Mouse (Mus musculus) hindbrain, embryonic 16.5 days (tissue): Measurements from ENCODE around the gene Zfp871. TPM values are rescaled to one million over a fixed set of nuclear protein-coding genes. Genes with fewer than 3 reads are reported as not detected.

Experiments used
- ATAC-seq: fragments of 200-750 bp; cut with Nextera tagmentation; 2 replicates; pipeline ENCODE4 v1.8.0; 2017; ENCODE audit warnings: moderate TSS enrichment, moderate library complexity
- H3K27ac ChIP-seq: fragments of 300-500 bp; sonication (generic); 2 replicates; pipeline ENCODE4 v1.5.1; 2014; ENCODE audit warnings: low read depth, mild to moderate bottlenecking, control low read depth, low read length, moderate library complexity
- H3K27me3 ChIP-seq: fragments of 300-500 bp; sonication (generic); replicated peaks from 2 replicates; pipeline ENCODE4 v1.6.1; 2014; ENCODE audit warnings: low read length; ENCODE audit not compliant: control insufficient read depth, insufficient read depth
- H3K36me3 ChIP-seq: fragments of 300-500 bp; sonication (generic); 2 replicates; pipeline ENCODE4 v1.6.1; 2014; ENCODE audit warnings: mild to moderate bottlenecking, low read length, moderate library complexity, mixed read lengths; ENCODE audit not compliant: control insufficient read depth, insufficient read depth
- H3K4me1 ChIP-seq: fragments of 300-500 bp; sonication (generic); 2 replicates; pipeline ENCODE4 v1.6.1; 2014; ENCODE audit warnings: low read depth, low read length; ENCODE audit not compliant: control insufficient read depth, insufficient read depth
- H3K4me2 ChIP-seq: fragments of 300-500 bp; sonication (generic); 2 replicates; pipeline ENCODE4 v1.6.1; 2014; ENCODE audit warnings: mild to moderate bottlenecking, low read length, control low read depth, moderate library complexity
- H3K4me3 ChIP-seq: fragments of 300-500 bp; sonication (generic); 2 replicates; pipeline ENCODE4 v1.5.1; 2014; ENCODE audit warnings: mild to moderate bottlenecking, low read length, control low read depth, moderate library complexity
- H3K9ac ChIP-seq: fragments of 300-500 bp; sonication (generic); 2 replicates; pipeline ENCODE4 v1.6.1; 2014; ENCODE audit warnings: low read depth, mild to moderate bottlenecking, control low read depth, low read length, moderate library complexity
- H3K9me3 ChIP-seq: fragments of 300-500 bp; sonication (generic); 2 replicates; pipeline ENCODE4 v1.6.1; 2014; ENCODE audit warnings: mild to moderate bottlenecking, low read length, moderate library complexity; ENCODE audit not compliant: control insufficient read depth
- WGBS: fragments of 180-500 bp; shearing (Covaris S2); extraction: QIAGEN DNeasy Blood & Tissue Kit; methylation state at CpG from one replicate; pipeline ENCODE4 v1.1.7; 2014; 5-methylcytosine and 5-hydroxymethylcytosine counted together
- polyA plus RNA-seq: library from polyadenylated mRNA; unstranded; fragments of >200 nt; fragmentation: Nextera tagmentation; extraction: Ambion mirVana; gene quantifications from 2 replicates; pipeline ENCODE4 v1.2.1, GENCODE M21; 2015

Zfp871 gene
- 35.9 and 41.2 TPM in 2 replicates for polyA plus RNA-seq

DNA sequence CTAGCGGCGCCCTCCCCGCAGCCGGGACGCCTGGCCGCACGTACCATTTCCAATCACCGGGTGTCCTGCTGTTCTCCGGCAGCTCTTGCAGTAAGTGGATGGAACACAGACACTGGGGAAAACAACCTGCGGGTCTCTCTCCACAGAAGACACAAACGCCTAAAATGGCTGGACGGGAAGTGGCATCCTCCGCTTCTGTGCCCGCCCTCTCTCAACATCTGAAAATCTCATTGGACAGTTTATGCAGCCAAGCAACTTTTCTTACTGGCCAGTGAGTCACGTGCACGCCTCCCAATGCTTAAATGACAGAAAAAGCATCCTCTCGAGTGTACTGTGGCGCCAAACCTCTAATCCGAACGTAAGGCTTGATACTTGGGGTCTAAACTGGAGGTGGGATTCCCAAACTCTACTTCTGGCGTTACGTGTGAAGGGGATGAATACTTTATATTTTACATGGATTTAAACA is at the start of gene Zfp871:
Gene Zfp871, minus strand, starts transcription at position 194 of the 466 bp plus-strand sequence.
- Histone ChIP-seq H3K27ac (peak within 1 kb of the TSS; percentile 91), H3K4me1 (peaks cover 20% of the 10 kb centered on the region), H3K4me3 (peak within 1 kb of the TSS; percentile 84), H3K36me3 (peaks cover 12% of the 10 kb centered on the region), H3K9ac (peak within 1 kb of the TSS; percentile 92), H3K9me3 (no peaks in the 10 kb centered on the region), H3K27me3 (no peaks in the 10 kb centered on the region), H3K4me2 (peak within 1 kb of the TSS; percentile 65)
- WGBS, result under 1% methylated on average over 22 of the region's 22 CpGs
- peak; percentile 98 for ATAC-seq

GRCm38 (mm10) chr17:32830418-32830782 is 42.3 kb upstream of the Zfp871 start:
- H3K27me3 ChIP-seq, result no peaks in the 10 kb centered on the region
- peak overlapping the region; percentile 90 for H3K4me2 ChIP-seq
- no peak overlapping the region; the same call in 1 of the 2 replicates for H3K27ac ChIP-seq
- H3K4me1 ChIP-seq, result peaks cover 7% of the 10 kb centered on the region
- H3K36me3 ChIP-seq, result peaks cover 7% of the 10 kb centered on the region
- WGBS, result 30% methylated on average over 3 of the region's 3 CpGs
- peak overlapping the region; percentile 76 for H3K4me3 ChIP-seq
- H3K9ac ChIP-seq, result peak overlapping the region; percentile 89; the same call in 1 of the 2 replicates
- ATAC-seq, result no peak
- H3K9me3 ChIP-seq, result no peaks in the 10 kb centered on the region

- H3K9me3 ChIP-seq, result no peaks in the 10 kb centered on the region
- ATAC-seq, result peak; percentile 100
- WGBS, result 1% methylated on average over 35 of the region's 35 CpGs
- H3K36me3 ChIP-seq, result peaks cover 7% of the 10 kb centered on the region
- H3K4me2 ChIP-seq, result peak within 1 kb of the TSS; percentile 90
- H3K4me3 ChIP-seq, result peak within 1 kb of the TSS; percentile 76
- no peaks in the 10 kb centered on the region for H3K27me3 ChIP-seq
- peaks cover 7% of the 10 kb centered on the region for H3K4me1 ChIP-seq
- H3K9ac ChIP-seq, result peak within 1 kb of the TSS; percentile 89
- peak within 1 kb of the TSS; percentile 76 for H3K27ac ChIP-seq
Measured at GRCm38 (mm10) chr17:32829540-32830417, 41.7 kb upstream of the Zfp871 start, which contains the start of gene Zfp799. TSS of gene Zfp799 (minus strand) at chr17:32830261.

DNA sequence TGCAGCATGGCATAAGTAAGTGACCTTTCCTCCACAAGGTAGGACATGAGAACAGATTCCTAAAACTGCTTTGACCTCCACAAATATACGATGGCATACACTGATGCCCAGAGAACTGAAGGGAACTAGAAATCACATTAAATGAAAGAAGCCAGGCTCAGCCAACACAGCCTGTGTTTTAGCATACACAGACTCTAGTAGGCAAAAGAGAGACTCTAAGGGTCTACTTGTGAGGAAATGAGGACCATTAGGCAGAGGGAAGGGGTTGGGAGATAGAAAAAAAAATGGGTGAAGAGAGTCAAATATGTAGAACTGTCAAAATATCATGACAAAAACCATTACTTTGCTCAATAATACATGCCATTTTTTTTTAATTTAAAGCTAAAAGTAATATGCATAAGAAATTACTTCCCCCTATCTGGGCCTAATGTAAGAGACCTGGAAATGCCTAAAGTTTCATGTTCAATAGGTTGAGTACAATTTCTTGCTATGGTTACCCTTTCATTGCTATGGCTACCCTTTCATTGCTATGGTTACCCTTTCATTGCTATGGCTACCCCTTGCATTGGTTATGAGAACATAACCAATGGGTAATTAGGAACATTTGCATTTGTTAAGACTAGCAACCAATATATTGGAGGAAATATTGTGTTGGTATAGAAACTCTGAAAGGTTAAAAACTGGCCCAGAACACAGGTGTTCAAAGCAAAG is 28.1 kb upstream of the Zfp871 start:
- H3K27me3 ChIP-seq, result no peaks in the 10 kb centered on the region
- H3K9ac ChIP-seq, result no peak overlapping the region
- no peak for ATAC-seq
- WGBS, result 85% methylated on average over 1 of the region's 1 CpGs
- H3K4me2 ChIP-seq, result no peak overlapping the region
- H3K27ac ChIP-seq, result no peak overlapping the region
- H3K4me3 ChIP-seq, result no peak overlapping the region
- no peaks in the 10 kb centered on the region for H3K9me3 ChIP-seq
- no peaks in the 10 kb centered on the region; the same call in 1 of the 2 replicates for H3K4me1 ChIP-seq
- peaks cover 28% of the 10 kb centered on the region for H3K36me3 ChIP-seq

DNA sequence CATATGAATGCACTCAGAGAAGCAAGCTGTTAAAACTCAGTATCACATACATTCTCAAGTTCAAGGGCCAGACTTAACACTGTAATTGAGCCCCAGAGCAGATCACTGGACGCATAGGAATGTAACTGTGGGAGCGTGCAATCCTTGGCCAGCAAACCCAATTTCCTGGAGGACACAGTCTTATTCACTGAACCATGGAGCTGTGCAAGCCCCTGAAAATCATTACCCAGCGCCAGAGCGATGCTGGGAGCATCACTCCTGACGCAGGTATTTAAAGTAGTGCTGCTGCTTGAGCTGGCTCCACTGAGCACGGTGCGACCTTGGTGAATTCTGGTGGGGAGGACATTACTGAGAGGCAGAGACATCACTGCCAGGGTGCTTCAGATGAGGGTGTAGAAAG is 26.0 kb upstream of the Zfp871 start:
- peaks cover 10% of the 10 kb centered on the region for H3K36me3 ChIP-seq
- H3K9ac ChIP-seq, result no peak overlapping the region
- no peak for ATAC-seq
- no peaks in the 10 kb centered on the region for H3K27me3 ChIP-seq
- H3K4me2 ChIP-seq, result no peak overlapping the region
- H3K4me3 ChIP-seq, result no peak overlapping the region
- H3K4me1 ChIP-seq, result no peaks in the 10 kb centered on the region; the same call in 1 of the 2 replicates
- 84% methylated on average over 7 of the region's 7 CpGs for WGBS
- no peak overlapping the region for H3K27ac ChIP-seq
- no peaks in the 10 kb centered on the region for H3K9me3 ChIP-seq

- no peaks in the 10 kb centered on the region for H3K27me3 ChIP-seq
- no peak overlapping the region for H3K27ac ChIP-seq
- no peaks in the 10 kb centered on the region for H3K9me3 ChIP-seq
- peaks cover 16% of the 10 kb centered on the region for H3K4me1 ChIP-seq
- ATAC-seq, result no peak
- peak overlapping the region; percentile 74; the same call in 1 of the 2 replicates for H3K4me2 ChIP-seq
- no peak overlapping the region for H3K9ac ChIP-seq
- 19% methylated on average over 1 of the region's 1 CpGs for WGBS
- no peak overlapping the region for H3K4me3 ChIP-seq
- peaks cover 4% of the 10 kb centered on the region; the same call in 1 of the 2 replicates for H3K36me3 ChIP-seq
Measured at GRCm38 (mm10) chr17:32810648-32811047, 22.6 kb upstream of the Zfp871 start.

DNA sequence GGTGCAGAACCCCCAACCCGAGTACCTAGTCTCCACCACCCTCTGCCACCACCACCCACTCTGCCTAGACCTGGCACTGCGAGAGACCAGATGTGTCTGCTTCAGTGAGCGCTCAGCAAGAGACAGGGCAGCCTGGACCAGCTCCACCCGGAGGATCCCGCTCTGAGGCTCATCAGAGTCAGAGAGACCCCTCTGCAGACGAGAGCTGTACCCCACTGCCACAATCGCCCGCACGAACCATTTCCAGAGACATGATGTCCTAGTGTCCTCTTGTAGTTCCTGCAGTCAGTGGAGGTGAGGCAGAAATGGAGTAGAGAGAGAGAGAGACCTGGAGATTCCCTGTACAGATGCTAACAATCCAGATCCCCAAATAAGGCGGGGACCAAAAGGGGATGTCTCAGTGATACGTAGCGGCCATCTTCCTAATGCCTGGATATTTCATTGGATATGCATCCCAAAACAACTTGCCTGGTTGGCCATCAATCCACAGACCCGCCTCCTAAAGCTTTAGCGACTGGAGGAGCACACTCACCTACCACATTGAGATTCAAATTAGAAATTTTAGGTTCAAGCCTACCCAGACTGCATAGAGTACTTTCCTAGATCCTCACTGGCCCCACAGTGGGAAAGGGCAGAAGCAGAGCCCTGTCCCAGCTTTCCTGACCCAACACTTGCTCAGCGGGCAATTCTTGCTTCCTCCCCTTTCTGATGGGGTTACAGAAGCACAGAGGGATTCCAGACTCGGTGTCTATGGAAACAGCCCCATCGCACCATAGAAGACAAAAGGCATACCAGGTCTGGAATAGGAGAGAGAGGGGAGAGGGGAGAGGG is 21.7 kb upstream of the Zfp871 start, which contains the start of gene Zfp811:
Gene Zfp811, minus strand, starts transcription at position 388 of the 831 bp plus-strand sequence.
- Histone ChIP-seq H3K27me3 (no peaks in the 10 kb centered on the region), H3K9ac (peak within 1 kb of the TSS; percentile 79), H3K4me1 (peaks cover 16% of the 10 kb centered on the region), H3K9me3 (no peaks in the 10 kb centered on the region), H3K4me3 (peak within 1 kb of the TSS; percentile 63), H3K4me2 (peak within 1 kb of the TSS; percentile 74), H3K36me3 (peaks cover under 1% of the 10 kb centered on the region; the same call in 1 of the 2 replicates), H3K27ac (peak within 1 kb of the TSS; percentile 90)
- ATAC-seq, result peak; percentile 96
- WGBS, result under 1% methylated on average over 17 of the region's 17 CpGs

DNA sequence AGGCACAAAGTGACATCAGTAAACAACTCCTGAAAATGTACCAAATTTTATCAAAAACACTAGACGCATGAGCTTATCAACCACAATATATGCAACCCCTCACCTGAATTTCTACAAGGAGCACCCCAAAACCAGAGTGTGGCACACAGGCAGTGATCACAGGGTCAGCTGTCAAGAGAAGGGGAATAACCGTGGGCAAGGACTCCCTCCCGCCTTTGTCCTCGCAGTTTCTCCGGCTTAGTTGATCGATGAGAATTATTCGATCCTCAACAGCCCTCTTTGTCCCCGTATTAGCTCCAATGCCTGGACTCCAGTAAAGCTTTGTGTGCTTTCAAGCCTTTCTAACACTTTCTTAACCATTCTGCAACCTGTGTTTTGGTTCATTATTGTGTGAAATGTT is 20.8 kb upstream of the Zfp871 start:
- Histone ChIP-seq H3K36me3 (no peaks in the 10 kb centered on the region), H3K27ac (peak overlapping the region; percentile 90), H3K4me3 (peak overlapping the region; percentile 63), H3K4me2 (peak overlapping the region; percentile 74), H3K4me1 (peaks cover 16% of the 10 kb centered on the region), H3K9me3 (no peaks in the 10 kb centered on the region), H3K27me3 (no peaks in the 10 kb centered on the region), H3K9ac (peak overlapping the region; percentile 79)
- no peak for ATAC-seq
- 2% methylated on average over 8 of the region's 8 CpGs for WGBS
